Mouse (Mus musculus): ENCODE data around the gene Haus7. TPM values are rescaled to one million over a fixed set of nuclear protein-coding genes. Genes with fewer than 3 reads are reported as not detected.

Gene Haus7
- polyA plus RNA-seq, 1 experiment from 2014 or later, result 81.4 TPM

DNA sequence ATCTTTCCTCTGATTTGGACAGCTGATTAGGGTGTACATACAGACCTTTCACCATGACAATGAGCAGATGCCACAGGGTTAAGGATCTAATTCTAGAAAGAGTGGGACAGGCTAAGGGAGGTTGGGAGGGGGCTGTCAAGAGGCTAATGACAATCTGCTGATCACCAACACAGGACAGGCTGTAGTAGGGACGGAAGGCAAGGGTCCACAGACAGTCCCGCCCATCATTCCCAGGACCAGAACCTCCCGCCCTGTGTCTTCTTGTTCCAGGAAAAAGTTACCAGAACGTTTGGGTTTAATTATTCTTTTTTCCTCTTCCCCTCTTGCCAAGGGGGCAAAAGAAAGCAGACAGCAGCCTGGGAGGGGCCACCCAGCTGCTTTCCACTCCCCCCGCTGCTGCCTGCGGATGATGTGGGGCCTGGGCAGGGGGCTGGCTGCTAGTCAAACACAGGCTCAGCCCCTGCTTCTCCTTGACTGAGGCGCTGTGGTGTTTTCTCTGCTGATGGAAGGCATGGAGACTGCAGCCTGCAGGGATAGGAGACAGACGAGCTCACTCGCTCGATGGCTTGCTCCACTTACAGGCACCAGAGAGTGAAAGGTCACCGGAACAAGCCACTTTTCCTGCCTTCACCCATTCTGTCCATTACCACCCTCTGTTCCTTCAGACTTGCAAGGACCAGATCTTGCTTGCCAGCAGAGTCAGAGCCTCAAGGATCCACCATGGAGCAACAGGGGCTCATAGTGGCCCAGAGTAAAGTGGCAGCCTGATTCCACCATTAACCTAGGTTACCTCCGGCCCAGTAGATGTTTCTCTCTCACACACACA, 15.7 kb upstream of the Haus7 start:
- no peak for DNase-seq (ENCODE audit: low spot score)
- Histone ChIP-seq H3K27me3 (ENCODE audit: control insufficient read depth, insufficient read depth, low read length) (no peaks in the 10 kb centered on the region), H3K27ac (ENCODE audit: low read depth, low read length) (no peak overlapping the region)

DNA sequence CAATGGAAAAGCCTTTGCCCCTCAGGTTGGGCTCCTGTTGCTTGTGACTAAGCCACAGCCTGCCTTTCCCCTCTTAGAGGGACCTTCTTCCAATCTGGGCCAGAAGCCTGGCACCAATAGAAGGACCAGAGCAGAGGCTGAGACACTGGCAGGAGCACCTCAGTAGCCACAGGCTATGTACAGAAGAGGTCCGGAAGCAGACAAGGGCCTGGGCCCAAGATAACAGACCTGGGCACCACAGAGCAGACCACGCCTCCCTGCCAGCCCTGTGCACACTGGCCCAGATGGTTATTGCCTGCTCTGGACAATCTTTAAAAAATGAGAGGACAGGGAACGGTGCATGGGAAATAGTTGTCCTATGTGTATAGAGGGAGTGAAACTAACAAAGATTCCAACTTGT, 12.9 kb upstream of the Haus7 start:
- 90% methylated on average over 3 of the region's 3 CpGs for WGBS
- no peak overlapping the region for H3K27ac ChIP-seq (ENCODE audit: low read depth, low read length)
- H3K27me3 ChIP-seq (ENCODE audit: control insufficient read depth, insufficient read depth, low read length), result no peaks in the 10 kb centered on the region
- no peaks in the 10 kb centered on the region for H3K9me3 ChIP-seq (ENCODE audit: control insufficient read depth, low read length)
- H3K4me3 ChIP-seq (ENCODE audit: low read depth, low read length), result no peak overlapping the region
- ATAC-seq (ENCODE audit: insufficient read depth, low FRiP score, low TSS enrichment), result no peak
- no peaks in the 10 kb centered on the region for H3K36me3 ChIP-seq (ENCODE audit: control insufficient read depth, insufficient read depth, low read length)
- H3K4me2 ChIP-seq (ENCODE audit: low read depth), result no peak overlapping the region
- H3K4me1 ChIP-seq (ENCODE audit: control insufficient read depth, insufficient read depth, low read length), result no peaks in the 10 kb centered on the region
- no peak for DNase-seq (ENCODE audit: low spot score)
- H3K9ac ChIP-seq (ENCODE audit: low read length), result no peak overlapping the region

More for the DNA sequence above, 15.7 kb upstream of the Haus7 start:
- ATAC-seq (ENCODE audit: insufficient read depth, low FRiP score, low TSS enrichment), result no peak
- no peaks in the 10 kb centered on the region for H3K4me1 ChIP-seq (ENCODE audit: control insufficient read depth, insufficient read depth, low read length)
- no peak overlapping the region for H3K4me3 ChIP-seq (ENCODE audit: low read depth, low read length)
- H3K4me2 ChIP-seq (ENCODE audit: low read depth), result no peak overlapping the region
- H3K9ac ChIP-seq (ENCODE audit: low read length), result no peak overlapping the region
- 64% methylated on average over 12 of the region's 12 CpGs for WGBS
- no peaks in the 10 kb centered on the region for H3K9me3 ChIP-seq (ENCODE audit: control insufficient read depth, low read length)
- no peaks in the 10 kb centered on the region for H3K36me3 ChIP-seq (ENCODE audit: control insufficient read depth, insufficient read depth, low read length)

DNA sequence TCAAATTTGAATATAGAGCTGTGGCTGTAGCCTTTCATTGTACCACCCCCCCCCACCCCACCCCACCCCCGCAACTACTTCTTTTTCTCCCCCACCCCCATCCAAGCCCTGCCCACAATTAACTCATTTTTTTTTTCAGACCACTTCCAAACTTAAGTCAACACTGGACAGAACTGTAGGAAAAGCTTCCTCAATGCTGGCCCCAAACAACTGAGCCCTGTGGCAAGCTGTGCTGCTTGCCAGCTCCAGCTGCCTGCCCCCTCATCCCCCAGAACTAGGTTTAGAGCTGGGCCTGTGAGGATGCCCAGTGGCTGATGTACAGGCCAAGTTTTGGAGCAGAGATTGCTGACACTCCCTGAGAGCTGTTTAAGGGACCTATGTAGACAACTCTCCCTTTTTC, 9.9 kb upstream of the Haus7 start:
- Histone ChIP-seq H3K36me3 (ENCODE audit: control insufficient read depth, insufficient read depth, low read length) (no peaks in the 10 kb centered on the region), H3K27me3 (ENCODE audit: control insufficient read depth, insufficient read depth, low read length) (no peaks in the 10 kb centered on the region)
- 100% methylated on average over 1 of the region's 1 CpGs for WGBS

DNA sequence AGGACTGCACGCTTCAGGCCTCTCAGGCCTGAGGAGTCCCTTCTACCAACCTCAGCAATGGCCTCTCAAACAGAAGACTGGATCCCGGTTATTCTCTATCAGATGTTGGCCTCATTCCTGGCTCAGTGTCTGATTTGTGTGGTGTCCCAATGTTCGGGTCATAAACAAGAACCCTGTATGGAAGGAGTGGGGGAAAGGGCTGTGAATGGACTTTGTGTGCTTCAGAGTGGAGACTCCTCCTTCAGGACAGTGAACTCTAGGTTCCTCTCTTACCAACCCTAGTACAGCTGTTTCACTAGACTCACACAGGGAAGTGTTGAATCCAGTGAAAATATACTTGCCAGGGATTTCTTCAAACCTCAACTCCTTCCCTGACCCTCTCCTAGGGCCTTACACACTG, 9.5 kb upstream of the Haus7 start:
- no peak for DNase-seq (ENCODE audit: low spot score)
- Histone ChIP-seq H3K36me3 (ENCODE audit: control insufficient read depth, insufficient read depth, low read length) (no peaks in the 10 kb centered on the region), H3K27me3 (ENCODE audit: control insufficient read depth, insufficient read depth, low read length) (no peaks in the 10 kb centered on the region), H3K4me2 (ENCODE audit: low read depth) (no peak overlapping the region), H3K4me1 (ENCODE audit: control insufficient read depth, insufficient read depth, low read length) (no peaks in the 10 kb centered on the region), H3K4me3 (ENCODE audit: low read depth, low read length) (no peak overlapping the region), H3K9ac (ENCODE audit: low read length) (no peak overlapping the region), H3K9me3 (ENCODE audit: control insufficient read depth, low read length) (no peaks in the 10 kb centered on the region), H3K27ac (ENCODE audit: low read depth, low read length) (no peak overlapping the region)
- WGBS, result 84% methylated on average over 3 of the region's 3 CpGs
- no peak for ATAC-seq (ENCODE audit: insufficient read depth, low FRiP score, low TSS enrichment)

More for the DNA sequence above, 9.9 kb upstream of the Haus7 start:
- Histone ChIP-seq H3K27ac (ENCODE audit: low read depth, low read length) (no peak overlapping the region), H3K9me3 (ENCODE audit: control insufficient read depth, low read length) (no peaks in the 10 kb centered on the region), H3K4me2 (ENCODE audit: low read depth) (no peak overlapping the region), H3K4me1 (ENCODE audit: control insufficient read depth, insufficient read depth, low read length) (no peaks in the 10 kb centered on the region), H3K9ac (ENCODE audit: low read length) (no peak overlapping the region), H3K4me3 (ENCODE audit: low read depth, low read length) (no peak overlapping the region)
- DNase-seq (ENCODE audit: low spot score) (no peak), ATAC-seq (ENCODE audit: insufficient read depth, low FRiP score, low TSS enrichment) (no peak)

DNA sequence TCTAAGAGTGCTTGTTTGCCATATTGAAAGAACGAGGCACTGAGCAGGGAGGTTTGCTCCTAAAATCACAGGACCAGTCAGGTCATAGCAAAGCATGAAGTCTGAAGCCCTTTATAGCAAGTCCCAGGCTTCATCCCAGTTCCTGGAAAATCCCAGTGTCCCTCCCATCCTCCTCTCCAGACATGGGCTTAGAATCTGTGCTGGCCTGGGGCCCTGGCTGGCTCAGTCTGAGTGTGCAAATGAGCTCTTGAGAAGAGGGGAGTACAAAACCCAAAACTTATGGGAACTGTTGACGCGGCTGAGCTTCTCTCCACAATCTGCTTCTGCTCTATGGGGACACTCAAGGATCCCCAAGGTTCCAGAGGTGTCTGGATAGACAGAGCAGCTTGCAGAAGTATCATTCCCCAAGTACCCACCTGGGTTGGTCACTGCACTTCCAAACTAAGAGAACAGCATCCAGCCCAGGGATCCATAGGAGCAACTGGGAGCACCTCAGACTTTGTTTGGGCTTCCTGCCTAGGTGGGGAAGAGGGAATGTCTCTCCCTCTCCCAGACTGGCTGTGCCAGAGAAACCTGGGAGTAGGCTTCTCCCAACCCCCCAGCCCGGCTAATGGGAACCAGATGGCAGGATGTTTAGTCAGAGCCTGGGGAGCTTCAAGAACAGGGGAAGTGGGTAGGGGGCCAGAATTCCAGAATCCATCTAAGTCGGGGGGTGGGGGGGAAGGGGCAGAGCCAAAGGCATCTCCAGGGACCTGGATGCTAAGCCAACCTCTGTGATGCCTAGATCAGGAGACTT, 8.8 kb upstream of the Haus7 start:
- no peaks in the 10 kb centered on the region for H3K36me3 ChIP-seq (ENCODE audit: control insufficient read depth, insufficient read depth, low read length)
- DNase-seq (ENCODE audit: low spot score) (peak; percentile 44), ATAC-seq (ENCODE audit: insufficient read depth, low FRiP score, low TSS enrichment) (no peak)
- H3K4me3 ChIP-seq (ENCODE audit: low read depth, low read length), result no peak overlapping the region
- no peak overlapping the region for H3K9ac ChIP-seq (ENCODE audit: low read length)
- no peak overlapping the region for H3K27ac ChIP-seq (ENCODE audit: low read depth, low read length)
- no peaks in the 10 kb centered on the region for H3K27me3 ChIP-seq (ENCODE audit: control insufficient read depth, insufficient read depth, low read length)
- no peak overlapping the region for H3K4me2 ChIP-seq (ENCODE audit: low read depth)
- H3K4me1 ChIP-seq (ENCODE audit: control insufficient read depth, insufficient read depth, low read length), result no peaks in the 10 kb centered on the region
- WGBS, result 68% methylated on average over 5 of the region's 5 CpGs
- no peaks in the 10 kb centered on the region for H3K9me3 ChIP-seq (ENCODE audit: control insufficient read depth, low read length)

DNA sequence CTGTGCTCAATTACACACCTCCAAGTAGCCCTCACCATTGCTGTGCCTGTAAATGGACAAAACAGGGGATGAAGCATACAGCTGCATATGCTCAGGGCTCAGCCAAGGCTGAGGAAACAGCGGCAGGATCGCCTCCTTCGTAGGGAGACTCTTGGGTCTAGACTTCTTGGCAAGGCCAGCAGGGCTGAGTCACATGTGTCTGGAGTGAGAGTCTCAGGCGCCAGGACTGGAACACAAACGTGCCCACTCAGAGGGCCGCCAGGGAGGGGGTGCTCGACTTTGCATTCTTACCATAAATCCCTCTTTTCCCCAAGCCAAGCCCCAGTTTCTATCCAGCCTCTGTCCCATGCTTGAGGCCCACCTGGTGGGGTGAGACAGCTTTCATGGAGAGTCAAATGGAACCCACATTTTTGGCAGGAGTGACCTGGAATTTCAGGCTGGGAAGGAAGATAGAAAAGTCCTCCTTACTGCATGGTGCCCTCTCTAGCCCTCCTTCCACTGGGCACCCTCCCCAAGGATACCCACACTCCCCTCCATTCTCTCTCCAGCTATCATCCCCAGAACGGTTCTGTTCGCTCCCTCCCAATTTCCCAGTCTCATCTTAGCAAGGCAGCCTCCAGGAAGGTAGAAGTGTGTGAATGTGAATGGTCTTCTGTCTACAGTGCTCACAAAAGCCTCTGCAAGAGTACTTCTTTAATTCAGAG, 6.8 kb upstream of the Haus7 start:
- Histone ChIP-seq H3K4me3 (ENCODE audit: low read depth, low read length) (no peak overlapping the region), H3K4me1 (ENCODE audit: control insufficient read depth, insufficient read depth, low read length) (no peaks in the 10 kb centered on the region), H3K27ac (ENCODE audit: low read depth, low read length) (no peak overlapping the region), H3K27me3 (ENCODE audit: control insufficient read depth, insufficient read depth, low read length) (no peaks in the 10 kb centered on the region), H3K9ac (ENCODE audit: low read length) (no peak overlapping the region), H3K9me3 (ENCODE audit: control insufficient read depth, low read length) (no peaks in the 10 kb centered on the region), H3K36me3 (ENCODE audit: control insufficient read depth, insufficient read depth, low read length) (no peaks in the 10 kb centered on the region), H3K4me2 (ENCODE audit: low read depth) (no peak overlapping the region)
- no peak for DNase-seq (ENCODE audit: low spot score)
- ATAC-seq (ENCODE audit: insufficient read depth, low FRiP score, low TSS enrichment), result no peak
- 73% methylated on average over 9 of the region's 9 CpGs for WGBS

DNA sequence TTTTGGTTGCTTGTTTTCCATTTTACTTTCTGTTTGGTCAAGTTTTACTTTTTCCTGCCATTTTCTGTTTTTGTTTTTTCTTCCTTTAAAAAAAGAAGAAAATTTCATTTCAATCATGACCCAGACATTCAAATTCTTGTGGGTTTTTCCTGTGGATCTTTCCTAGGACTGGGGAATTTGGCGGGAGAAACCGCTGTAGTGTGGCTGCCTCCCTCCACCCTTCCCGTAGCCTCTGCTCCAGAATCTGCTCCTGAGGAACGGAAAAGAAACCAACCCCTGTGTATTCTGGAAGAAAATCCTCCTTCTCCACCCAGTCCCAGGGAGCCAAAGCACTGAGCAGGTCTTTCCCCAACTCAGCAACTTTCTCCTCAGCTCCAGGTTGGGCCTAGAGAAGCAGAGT, 1.9 kb upstream of the Haus7 start:
- Histone ChIP-seq H3K4me1 (ENCODE audit: control insufficient read depth, insufficient read depth, low read length) (no peaks in the 10 kb centered on the region), H3K9ac (ENCODE audit: low read length) (no peak overlapping the region), H3K27ac (ENCODE audit: low read depth, low read length) (no peak overlapping the region), H3K4me2 (ENCODE audit: low read depth) (no peak overlapping the region), H3K4me3 (ENCODE audit: low read depth, low read length) (no peak overlapping the region), H3K27me3 (ENCODE audit: control insufficient read depth, insufficient read depth, low read length) (no peaks in the 10 kb centered on the region), H3K36me3 (ENCODE audit: control insufficient read depth, insufficient read depth, low read length) (no peaks in the 10 kb centered on the region), H3K9me3 (ENCODE audit: control insufficient read depth, low read length) (no peaks in the 10 kb centered on the region)
- DNase-seq (ENCODE audit: low spot score) (no peak), ATAC-seq (ENCODE audit: insufficient read depth, low FRiP score, low TSS enrichment) (no peak)
- WGBS, result 68% methylated on average over 4 of the region's 4 CpGs

DNA sequence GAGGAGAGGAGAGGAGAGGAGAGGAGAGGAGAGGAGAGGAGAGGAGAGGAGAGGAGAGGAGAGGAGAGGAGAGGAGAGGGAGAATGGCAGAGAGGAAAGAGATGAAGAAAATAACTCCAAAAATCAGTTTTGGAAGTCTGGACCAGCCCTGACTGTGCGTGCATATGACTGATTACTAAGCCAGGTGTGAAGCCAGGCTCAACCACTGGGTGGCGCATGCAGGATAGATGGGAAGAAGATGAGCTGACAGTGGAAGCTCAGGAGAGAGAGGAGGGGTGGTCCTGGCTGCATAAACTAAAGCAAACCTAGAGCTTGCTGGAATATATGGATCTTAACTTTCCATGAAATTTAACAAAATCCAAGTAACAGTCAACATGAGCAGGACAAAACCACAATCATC, 6.9 kb downstream of the Haus7 start:
- DNase-seq (ENCODE audit: low spot score) (peak; percentile 66), ATAC-seq (ENCODE audit: insufficient read depth, low FRiP score, low TSS enrichment) (no peak)
- no peaks in the 10 kb centered on the region for H3K27me3 ChIP-seq (ENCODE audit: control insufficient read depth, insufficient read depth, low read length)

More for the DNA sequence above, 6.9 kb downstream of the Haus7 start:
- H3K4me1 ChIP-seq (ENCODE audit: control insufficient read depth, insufficient read depth, low read length), result no peaks in the 10 kb centered on the region
- no peak overlapping the region for H3K27ac ChIP-seq (ENCODE audit: low read depth, low read length)
- H3K4me2 ChIP-seq (ENCODE audit: low read depth), result no peak overlapping the region
- no peaks in the 10 kb centered on the region for H3K9me3 ChIP-seq (ENCODE audit: control insufficient read depth, low read length)
- H3K9ac ChIP-seq (ENCODE audit: low read length), result no peak overlapping the region
- no peaks in the 10 kb centered on the region for H3K36me3 ChIP-seq (ENCODE audit: control insufficient read depth, insufficient read depth, low read length)
- WGBS, result 20% methylated on average over 2 of the region's 2 CpGs
- H3K4me3 ChIP-seq (ENCODE audit: low read depth, low read length), result no peak overlapping the region
